Mouse (Mus musculus): ENCODE measurements around the gene Ift140. TPM values are rescaled to one million over a fixed set of nuclear protein-coding genes. Genes with fewer than 3 reads are reported as not detected.

Ift140 gene
- polyA plus RNA-seq, 2 experiments: 15.3 to 18.5 TPM

DNA sequence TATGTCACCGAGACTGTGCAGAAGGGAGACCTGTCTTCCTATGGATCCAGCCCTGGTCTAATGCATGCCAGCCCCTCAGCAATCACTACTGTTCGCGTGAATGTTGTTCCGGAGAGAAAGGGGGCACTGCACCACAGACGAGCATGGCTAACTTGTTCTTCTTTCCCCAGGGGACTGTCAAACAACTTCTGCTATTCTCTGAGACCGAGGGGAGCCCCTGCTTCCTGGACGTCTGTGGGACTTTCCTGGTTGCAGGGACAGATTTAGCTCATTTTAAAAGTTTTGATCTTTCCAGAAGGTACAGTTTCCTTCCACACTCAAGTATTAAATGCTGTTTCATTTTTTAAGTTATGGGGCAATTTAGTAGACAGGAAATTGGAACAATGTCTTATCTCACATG, 29.0 kb downstream of the Ift140 start:
- ATAC-seq (ENCODE audit: low FRiP score, low read depth) (no peak), DNase-seq (ENCODE audit: low spot score) (no peak)
- WGBS: 45% methylated on average over 7 of the region's 7 CpGs
- Histone ChIP-seq H3K4me1 (ENCODE audit: control insufficient read depth, insufficient read depth, low read length) (no peaks in the 10 kb centered on the region), H3K4me3 (replicated peaks; ENCODE audit: low read length) (no peak overlapping the region), H3K27ac (replicated peaks; ENCODE audit: low read depth, low read length) (no peak overlapping the region), H3K9ac (ENCODE audit: low read depth, low read length, severe bottlenecking) (no peak overlapping the region), H3K27me3 (ENCODE audit: control insufficient read depth, insufficient read depth, low read length) (no peaks in the 10 kb centered on the region), H3K4me2 (replicated peaks; ENCODE audit: low read depth, low read length, severe bottlenecking) (no peak overlapping the region), H3K36me3 (ENCODE audit: control insufficient read depth, insufficient read depth, low read length) (peaks cover 24% of the 10 kb centered on the region), H3K9me3 (ENCODE audit: control insufficient read depth, low read length) (no peaks in the 10 kb centered on the region)
- no peak for TF ChIP-seq POLR2A (IDR thresholded peaks at IDR 0.05; ENCODE audit: borderline replicate concordance, extremely low read depth, insufficient read depth, insufficient read length)

DNA sequence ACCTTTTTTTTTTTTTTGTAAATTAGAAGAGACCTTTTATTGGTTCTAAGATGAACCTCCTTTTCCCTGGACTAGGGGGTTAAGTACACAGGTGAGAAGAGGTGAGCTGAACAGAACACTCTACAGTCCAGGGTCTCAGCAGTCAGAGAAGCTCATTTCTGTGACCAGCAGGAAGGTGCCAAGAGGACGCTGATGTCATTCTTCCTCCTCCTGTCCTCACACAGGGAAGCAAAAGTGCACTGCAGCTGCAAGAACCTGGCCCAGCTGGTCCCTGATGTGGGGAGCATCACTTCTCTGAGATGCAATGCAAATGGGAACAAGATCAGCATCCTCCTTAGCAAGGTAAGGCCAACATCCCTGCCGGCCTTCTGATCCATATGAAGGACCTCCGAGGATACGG, 29.4 kb downstream of the Ift140 start:
- no peaks in the 10 kb centered on the region for H3K27me3 ChIP-seq (ENCODE audit: control insufficient read depth, insufficient read depth, low read length)
- H3K36me3 ChIP-seq (ENCODE audit: control insufficient read depth, insufficient read depth, low read length): peaks cover 26% of the 10 kb centered on the region
- H3K27ac ChIP-seq (replicated peaks; ENCODE audit: low read depth, low read length): no peak overlapping the region
- WGBS: 91% methylated on average over 4 of the region's 4 CpGs
- H3K4me2 ChIP-seq (replicated peaks; ENCODE audit: low read depth, low read length, severe bottlenecking): no peak overlapping the region
- no peak overlapping the region for H3K9ac ChIP-seq (ENCODE audit: low read depth, low read length, severe bottlenecking)
- no peak overlapping the region for H3K4me3 ChIP-seq (replicated peaks; ENCODE audit: low read length)
- TF ChIP-seq POLR2A (IDR thresholded peaks at IDR 0.05; ENCODE audit: borderline replicate concordance, extremely low read depth, insufficient read depth, insufficient read length): no peak
- H3K9me3 ChIP-seq (ENCODE audit: control insufficient read depth, low read length): no peaks in the 10 kb centered on the region
- DNase-seq (ENCODE audit: low spot score) (no peak), ATAC-seq (ENCODE audit: low FRiP score, low read depth) (no peak)
- no peaks in the 10 kb centered on the region for H3K4me1 ChIP-seq (ENCODE audit: control insufficient read depth, insufficient read depth, low read length)

DNA sequence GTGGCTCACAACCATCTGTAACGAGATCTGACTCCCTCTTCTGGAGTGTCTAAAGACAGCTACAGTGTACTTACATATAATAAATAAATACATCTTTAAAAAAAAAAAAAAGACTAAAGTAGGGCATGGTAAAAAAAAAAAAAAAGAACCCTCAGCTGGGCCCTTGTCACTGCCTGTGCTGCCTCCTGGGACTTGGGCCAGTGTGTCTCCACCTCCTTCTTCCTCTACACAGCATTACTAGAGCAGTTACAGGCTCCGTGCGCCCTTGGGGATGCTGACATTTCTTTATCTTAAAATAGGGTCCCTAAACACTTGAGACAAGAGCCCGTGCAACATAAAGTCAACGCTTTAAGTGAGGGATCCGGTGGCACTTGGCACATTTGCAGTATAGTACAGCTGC, 31.3 kb downstream of the Ift140 start:
- Histone ChIP-seq H3K36me3 (ENCODE audit: control insufficient read depth, insufficient read depth, low read length) (peaks cover 39% of the 10 kb centered on the region), H3K4me3 (replicated peaks; ENCODE audit: low read length) (no peak overlapping the region), H3K4me1 (ENCODE audit: control insufficient read depth, insufficient read depth, low read length) (no peaks in the 10 kb centered on the region), H3K9ac (ENCODE audit: low read depth, low read length, severe bottlenecking) (no peak overlapping the region), H3K9me3 (ENCODE audit: control insufficient read depth, low read length) (no peaks in the 10 kb centered on the region), H3K27me3 (ENCODE audit: control insufficient read depth, insufficient read depth, low read length) (no peaks in the 10 kb centered on the region), H3K4me2 (replicated peaks; ENCODE audit: low read depth, low read length, severe bottlenecking) (no peak overlapping the region), H3K27ac (replicated peaks; ENCODE audit: low read depth, low read length) (no peak overlapping the region)
- TF ChIP-seq POLR2A (IDR thresholded peaks at IDR 0.05; ENCODE audit: borderline replicate concordance, extremely low read depth, insufficient read depth, insufficient read length): no peak
- ATAC-seq (ENCODE audit: low FRiP score, low read depth): no peak
- WGBS: 89% methylated on average over 5 of the region's 6 CpGs
- DNase-seq (ENCODE audit: low spot score): no peak

DNA sequence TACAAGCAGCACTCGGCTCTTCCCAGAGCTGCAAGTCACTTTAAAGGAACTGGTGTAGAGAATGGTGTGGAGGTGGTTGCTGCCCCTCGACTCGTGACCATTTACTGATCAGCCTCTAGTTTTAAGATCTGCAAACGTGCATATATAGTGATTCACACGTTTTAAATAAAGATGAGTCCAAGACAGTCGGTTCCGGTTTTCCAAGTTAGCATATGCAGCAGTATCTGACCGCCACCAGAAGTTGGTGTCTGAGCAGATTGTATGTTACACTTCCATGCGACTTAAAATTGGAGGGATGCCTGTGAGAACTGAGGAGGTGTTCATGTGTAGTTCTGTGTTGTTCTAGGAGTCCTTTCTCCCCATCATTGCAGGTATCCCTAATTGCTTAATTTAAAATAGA, 37.4 kb downstream of the Ift140 start:
- Histone ChIP-seq H3K27me3 (ENCODE audit: control insufficient read depth, insufficient read depth, low read length) (no peaks in the 10 kb centered on the region), H3K4me3 (replicated peaks; ENCODE audit: low read length) (no peak overlapping the region), H3K9ac (ENCODE audit: low read depth, low read length, severe bottlenecking) (no peak overlapping the region), H3K27ac (replicated peaks; ENCODE audit: low read depth, low read length) (no peak overlapping the region), H3K4me2 (replicated peaks; ENCODE audit: low read depth, low read length, severe bottlenecking) (no peak overlapping the region), H3K36me3 (ENCODE audit: control insufficient read depth, insufficient read depth, low read length) (peaks cover 48% of the 10 kb centered on the region), H3K4me1 (ENCODE audit: control insufficient read depth, insufficient read depth, low read length) (no peaks in the 10 kb centered on the region), H3K9me3 (ENCODE audit: control insufficient read depth, low read length) (no peaks in the 10 kb centered on the region)
- ATAC-seq (ENCODE audit: low FRiP score, low read depth) (no peak), DNase-seq (ENCODE audit: low spot score) (no peak)
- WGBS: 81% methylated on average over 9 of the region's 9 CpGs
- no peak for TF ChIP-seq POLR2A (IDR thresholded peaks at IDR 0.05; ENCODE audit: borderline replicate concordance, extremely low read depth, insufficient read depth, insufficient read length)

DNA sequence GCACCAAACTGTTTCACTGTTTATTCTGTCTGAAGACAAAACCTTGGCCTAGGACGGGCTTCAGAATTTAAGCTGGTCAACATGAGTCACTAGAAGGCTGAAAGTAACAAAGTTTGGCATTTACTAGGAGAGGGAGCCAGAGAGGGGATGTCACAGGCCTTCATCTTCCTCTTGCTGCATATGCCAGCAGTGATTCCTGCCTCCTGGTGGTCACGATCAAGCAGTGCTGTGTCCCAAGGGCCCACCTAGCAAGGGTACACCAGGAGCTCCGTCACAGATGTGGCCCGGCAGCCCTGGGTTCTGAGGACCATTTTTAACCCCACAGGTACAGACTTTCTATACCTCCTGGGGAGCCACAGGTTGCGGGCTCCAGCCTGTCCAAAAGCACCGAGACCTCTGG, 41.2 kb downstream of the Ift140 start:
- peaks cover 49% of the 10 kb centered on the region for H3K36me3 ChIP-seq (ENCODE audit: control insufficient read depth, insufficient read depth, low read length)
- TF ChIP-seq POLR2A (IDR thresholded peaks at IDR 0.05; ENCODE audit: borderline replicate concordance, extremely low read depth, insufficient read depth, insufficient read length): no peak

DNA sequence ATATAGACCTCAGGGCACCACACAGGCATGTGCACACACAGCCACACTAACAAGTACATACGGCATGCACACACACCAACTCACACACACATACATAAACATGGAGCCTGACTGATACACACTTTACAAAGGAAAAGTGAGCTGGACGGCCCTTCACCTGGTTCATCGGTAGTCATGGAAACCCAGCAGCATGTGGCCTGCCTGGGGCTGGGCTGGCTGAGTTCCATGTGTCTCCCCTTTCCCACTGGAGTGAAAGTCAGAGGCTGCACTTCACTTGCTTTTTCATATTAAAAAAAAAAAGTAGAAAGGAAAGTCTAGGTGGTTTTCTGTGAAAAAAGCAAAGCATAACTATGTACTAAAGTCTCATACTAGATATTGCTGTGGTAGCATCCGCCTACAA, 47.4 kb downstream of the Ift140 start:
- H3K4me3 ChIP-seq (replicated peaks; ENCODE audit: low read length): no peak overlapping the region
- no peak for DNase-seq (ENCODE audit: low spot score)
- H3K4me1 ChIP-seq (ENCODE audit: control insufficient read depth, insufficient read depth, low read length): no peaks in the 10 kb centered on the region
- no peak overlapping the region for H3K9ac ChIP-seq (ENCODE audit: low read depth, low read length, severe bottlenecking)
- H3K36me3 ChIP-seq (ENCODE audit: control insufficient read depth, insufficient read depth, low read length): peaks cover 25% of the 10 kb centered on the region
- WGBS: 80% methylated on average over 4 of the region's 4 CpGs
- H3K4me2 ChIP-seq (replicated peaks; ENCODE audit: low read depth, low read length, severe bottlenecking): no peak overlapping the region
- no peak for TF ChIP-seq POLR2A (IDR thresholded peaks at IDR 0.05; ENCODE audit: borderline replicate concordance, extremely low read depth, insufficient read depth, insufficient read length)
- H3K9me3 ChIP-seq (ENCODE audit: control insufficient read depth, low read length): no peaks in the 10 kb centered on the region
- no peak overlapping the region for H3K27ac ChIP-seq (replicated peaks; ENCODE audit: low read depth, low read length)
- no peaks in the 10 kb centered on the region for H3K27me3 ChIP-seq (ENCODE audit: control insufficient read depth, insufficient read depth, low read length)
- ATAC-seq (ENCODE audit: low FRiP score, low read depth): no peak

More for the DNA sequence above, 41.2 kb downstream of the Ift140 start:
- WGBS: 83% methylated on average over 6 of the region's 6 CpGs
- Histone ChIP-seq H3K9me3 (ENCODE audit: control insufficient read depth, low read length) (no peaks in the 10 kb centered on the region), H3K27me3 (ENCODE audit: control insufficient read depth, insufficient read depth, low read length) (no peaks in the 10 kb centered on the region), H3K4me1 (ENCODE audit: control insufficient read depth, insufficient read depth, low read length) (no peaks in the 10 kb centered on the region), H3K9ac (ENCODE audit: low read depth, low read length, severe bottlenecking) (no peak overlapping the region), H3K4me2 (replicated peaks; ENCODE audit: low read depth, low read length, severe bottlenecking) (no peak overlapping the region), H3K4me3 (replicated peaks; ENCODE audit: low read length) (no peak overlapping the region), H3K27ac (replicated peaks; ENCODE audit: low read depth, low read length) (no peak overlapping the region)
- ATAC-seq (ENCODE audit: low FRiP score, low read depth): no peak
- DNase-seq (ENCODE audit: low spot score): no peak

Data from limb, embryonic 14.5 days (tissue).